Mouse (Mus musculus): ENCODE results near the gene Capn11.

Capn11 gene

GRCm38 (mm10) chr17:45596631-45597396 lies 62.3 kb downstream of the Capn11 start:
- DNase-seq, result peak; percentile 89

- no peak for DNase-seq
Observed at GRCm38 (mm10) chr17:45595736-45596390, 63.3 kb downstream of the Capn11 start.

GRCm38 (mm10) chr17:45594881-45595735 lies 64.0 kb downstream of the Capn11 start:
- DNase-seq, result peak; percentile 84

GRCm38 (mm10) chr17:45594195-45594594 lies 64.9 kb downstream of the Capn11 start:
- no peak for DNase-seq

GRCm38 (mm10) chr17:45593479-45593878 lies 65.6 kb downstream of the Capn11 start:
- DNase-seq, result no peak

- no peak for DNase-seq
Observed at GRCm38 (mm10) chr17:45592606-45593431, 66.3 kb downstream of the Capn11 start.

- DNase-seq, result no peak
Observed at GRCm38 (mm10) chr17:45591701-45592605, 67.2 kb downstream of the Capn11 start.

- DNase-seq, result no peak
Observed at GRCm38 (mm10) chr17:45590410-45590809, 68.7 kb downstream of the Capn11 start.

- no peak for DNase-seq
Observed at GRCm38 (mm10) chr17:45589844-45590243, 69.3 kb downstream of the Capn11 start.

- no peak for DNase-seq
Observed at GRCm38 (mm10) chr17:45589236-45589635, 69.9 kb downstream of the Capn11 start.

- no peak for DNase-seq
Observed at GRCm38 (mm10) chr17:45588370-45588769, 70.8 kb downstream of the Capn11 start.

GRCm38 (mm10) chr17:45586449-45586837 lies 72.7 kb downstream of the Capn11 start:
- no peak for DNase-seq

- DNase-seq, result no peak
Observed at GRCm38 (mm10) chr17:45585725-45586448, 73.2 kb downstream of the Capn11 start.

- DNase-seq, result peak; percentile 86
Observed at GRCm38 (mm10) chr17:45584939-45585678, 74.0 kb downstream of the Capn11 start.

- peak; percentile 94 for DNase-seq
Observed at GRCm38 (mm10) chr17:45584096-45584896, 74.8 kb downstream of the Capn11 start.

GRCm38 (mm10) chr17:45582715-45583355 lies 76.3 kb downstream of the Capn11 start:
- DNase-seq, result peak; percentile 62

GRCm38 (mm10) chr17:45582188-45582587 lies 76.9 kb downstream of the Capn11 start:
- DNase-seq, result no peak

GRCm38 (mm10) chr17:45581567-45581983 lies 77.5 kb downstream of the Capn11 start:
- peak; percentile 89 for DNase-seq
